Mouse (Mus musculus) urinary bladder, adult 2 months (tissue): ENCODE data around the gene Deaf1. TPM values are rescaled to one million over a fixed set of nuclear protein-coding genes. Genes with fewer than 3 reads are reported as not detected.
A peak's percentile ranks its signal among the peaks of the same experiment; 100 is the strongest.

Source experiments
- DNase-seq: peaks from one replicate; pipeline ENCODE4 v3.0.0; 2022; ENCODE audit warnings: low spot score
- polyA plus RNA-seq: library from polyadenylated mRNA; depleted of rRNA; stranded (reverse); fragments of >200 nt; gene quantifications from 2 replicates; pipeline ENCODE4 v1.2.3, GENCODE M21; 2012

The Deaf1 gene
- polyA plus RNA-seq, 1 experiment: 14.6 TPM

DNA sequence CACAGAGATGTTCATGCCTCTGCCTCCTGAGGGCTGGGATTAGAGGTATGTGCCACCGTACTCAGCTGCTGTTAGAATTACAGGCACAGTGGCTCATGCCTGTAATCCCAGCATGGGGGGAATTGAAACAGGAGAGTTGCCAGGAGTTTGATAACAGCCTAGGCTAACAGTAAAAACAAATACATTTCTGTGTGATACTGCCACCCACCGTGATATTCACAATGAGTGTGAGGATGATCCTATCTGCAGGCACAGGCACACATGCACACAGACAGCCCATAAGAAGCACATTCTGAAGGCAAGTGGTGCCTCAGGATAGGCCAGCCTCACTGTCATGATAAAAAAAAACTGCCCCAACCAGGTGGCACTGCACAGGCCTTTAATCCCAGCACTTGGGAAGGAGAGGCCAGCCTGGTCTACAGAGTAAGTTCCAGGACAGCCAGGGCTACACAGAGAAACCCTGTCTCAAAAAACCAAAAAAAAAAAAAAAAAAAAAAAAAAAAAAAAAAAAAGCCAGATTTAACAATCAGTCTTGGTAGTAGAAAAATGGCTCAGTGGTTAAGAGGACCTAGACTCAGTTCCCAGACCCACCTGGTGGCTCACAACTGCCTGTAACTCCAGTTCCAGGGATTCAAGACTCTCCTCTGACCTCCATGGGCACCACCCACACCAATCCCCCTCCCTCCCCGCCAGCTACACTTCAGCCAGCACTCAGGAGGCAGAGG, 29.4 kb downstream of the Deaf1 start:
- no peak for DNase-seq

DNA sequence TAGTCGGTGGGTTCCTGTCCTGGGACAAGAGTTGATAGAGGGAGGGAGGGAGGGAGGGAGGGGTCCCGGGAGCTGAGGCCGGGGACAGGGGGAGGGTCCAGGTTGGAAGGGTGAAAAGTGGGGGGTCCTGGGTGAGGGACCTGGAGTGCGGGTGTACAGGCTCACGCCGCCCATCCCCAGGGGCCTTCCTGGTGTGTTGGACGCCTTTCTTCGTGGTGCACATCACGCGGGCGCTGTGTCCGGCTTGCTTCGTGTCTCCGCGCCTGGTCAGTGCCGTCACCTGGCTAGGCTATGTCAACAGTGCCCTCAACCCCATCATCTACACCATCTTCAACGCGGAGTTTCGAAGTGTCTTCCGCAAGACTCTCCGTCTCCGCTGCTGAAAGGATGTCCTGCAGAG, 33.0 kb downstream of the Deaf1 start:
- DNase-seq: peak; percentile 16

DNA sequence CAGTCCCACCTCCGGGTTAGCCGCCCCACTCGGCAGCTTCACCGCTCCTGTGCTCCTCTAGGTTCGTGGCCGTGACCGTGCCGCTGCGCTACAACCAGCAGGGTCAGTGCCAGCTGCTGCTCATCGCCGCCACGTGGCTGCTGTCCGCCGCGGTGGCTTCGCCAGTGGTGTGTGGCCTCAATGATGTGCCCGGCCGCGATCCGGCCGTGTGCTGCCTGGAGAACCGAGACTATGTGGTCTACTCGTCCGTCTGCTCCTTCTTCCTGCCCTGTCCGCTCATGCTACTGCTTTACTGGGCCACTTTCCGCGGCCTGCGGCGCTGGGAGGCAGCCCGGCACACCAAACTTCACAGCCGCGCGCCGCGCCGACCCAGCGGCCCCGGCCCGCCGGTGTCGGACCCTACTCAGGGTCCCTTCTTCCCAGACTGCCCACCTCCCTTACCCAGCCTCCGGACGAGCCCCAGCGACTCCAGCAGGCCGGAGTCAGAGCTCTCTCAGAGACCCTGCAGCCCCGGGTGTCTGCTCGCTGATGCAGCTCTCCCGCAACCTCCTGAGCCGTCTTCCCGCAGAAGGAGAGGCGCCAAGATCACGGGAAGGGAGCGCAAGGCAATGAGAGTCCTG, 33.5 kb downstream of the Deaf1 start:
- DNase-seq: peak; percentile 26

DNA sequence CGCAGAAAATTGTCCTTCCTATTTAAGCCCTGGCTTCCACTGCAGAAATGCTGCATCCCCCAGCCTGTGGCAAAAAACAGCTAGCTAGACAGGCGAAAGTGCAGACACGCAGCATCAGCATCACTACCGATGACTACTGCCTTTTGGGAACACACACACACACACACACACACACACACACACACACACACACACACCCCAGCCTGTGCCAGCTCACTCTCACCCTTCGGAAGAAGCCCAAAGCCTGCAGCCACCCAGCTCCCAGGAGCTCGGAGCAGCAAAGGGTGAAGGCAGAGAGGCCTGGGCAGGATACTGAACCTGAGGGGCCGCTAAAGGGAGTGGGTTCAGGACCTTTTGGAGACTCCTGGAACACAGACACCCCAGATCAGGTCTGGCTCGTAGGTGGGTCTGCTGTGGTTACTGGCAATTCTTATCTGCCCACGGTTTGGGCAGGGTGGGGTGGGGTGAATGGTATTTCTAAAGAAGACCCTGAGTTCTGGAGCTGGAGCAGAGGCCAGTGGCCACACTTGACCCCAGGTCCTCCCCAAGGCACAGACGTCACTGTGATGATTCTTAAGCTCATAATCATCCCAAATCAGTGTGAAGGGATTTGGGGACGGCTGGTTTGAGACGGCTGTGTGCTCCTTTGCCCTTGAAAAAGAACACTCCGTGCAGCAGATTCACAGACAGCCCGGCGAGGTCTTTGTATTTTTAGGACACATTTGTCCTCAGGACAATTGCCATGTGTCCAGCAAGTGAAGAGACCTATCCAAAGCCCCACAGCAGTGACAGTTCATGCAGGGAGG, 34.7 kb downstream of the Deaf1 start:
- no peak for DNase-seq

DNA sequence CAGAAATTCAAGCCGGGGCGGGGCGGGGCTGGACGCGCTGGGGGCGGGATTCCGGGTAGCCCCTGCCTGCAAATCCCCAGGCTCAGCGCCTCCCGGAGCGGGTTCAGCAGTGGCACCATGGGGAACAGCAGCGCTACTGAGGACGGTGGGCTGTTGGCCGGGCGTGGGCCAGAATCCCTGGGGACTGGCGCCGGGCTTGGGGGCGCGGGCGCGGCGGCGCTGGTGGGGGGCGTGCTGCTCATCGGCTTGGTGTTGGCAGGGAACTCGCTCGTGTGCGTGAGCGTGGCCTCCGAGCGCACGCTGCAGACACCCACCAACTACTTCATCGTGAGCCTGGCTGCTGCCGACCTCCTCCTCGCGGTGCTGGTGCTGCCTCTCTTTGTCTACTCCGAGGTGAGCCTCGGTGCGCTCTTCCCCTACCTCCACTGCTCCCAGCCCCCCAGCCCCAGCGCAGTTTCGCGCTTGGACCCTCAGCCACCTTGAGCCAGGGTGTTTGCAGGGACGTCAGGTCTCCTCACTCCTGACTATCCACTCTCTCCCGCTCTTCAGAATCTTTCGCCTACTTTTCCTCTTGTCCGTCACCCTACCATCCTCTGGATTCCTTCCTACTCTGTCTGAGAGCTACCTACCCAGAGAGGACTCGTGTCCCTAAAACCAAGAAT, 35.4 kb downstream of the Deaf1 start, which contains the start of gene Drd4:
Drd4 (plus strand) TSS at position 86 of the 662 bp plus-strand sequence.
- no peak for DNase-seq

DNA sequence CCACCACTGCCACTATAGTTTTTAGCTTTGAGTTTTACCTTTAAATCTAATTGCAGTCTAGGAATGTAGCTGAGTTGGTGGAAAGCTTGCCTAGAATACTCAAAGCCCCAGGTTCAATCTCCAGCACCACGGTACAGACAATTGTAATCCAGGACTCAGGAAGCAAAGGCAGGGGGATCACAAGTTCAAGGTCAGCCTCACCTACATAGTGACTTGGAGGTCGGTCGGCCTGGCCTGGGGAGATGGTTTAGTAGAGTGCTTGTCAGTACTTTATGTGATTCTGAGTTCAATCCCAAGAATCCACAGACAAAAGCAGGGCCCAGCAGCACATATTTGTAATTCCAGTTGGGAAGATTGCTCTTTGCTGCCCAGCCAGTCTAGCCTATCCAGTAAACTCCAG, 39.4 kb downstream of the Deaf1 start:
- DNase-seq: no peak

DNA sequence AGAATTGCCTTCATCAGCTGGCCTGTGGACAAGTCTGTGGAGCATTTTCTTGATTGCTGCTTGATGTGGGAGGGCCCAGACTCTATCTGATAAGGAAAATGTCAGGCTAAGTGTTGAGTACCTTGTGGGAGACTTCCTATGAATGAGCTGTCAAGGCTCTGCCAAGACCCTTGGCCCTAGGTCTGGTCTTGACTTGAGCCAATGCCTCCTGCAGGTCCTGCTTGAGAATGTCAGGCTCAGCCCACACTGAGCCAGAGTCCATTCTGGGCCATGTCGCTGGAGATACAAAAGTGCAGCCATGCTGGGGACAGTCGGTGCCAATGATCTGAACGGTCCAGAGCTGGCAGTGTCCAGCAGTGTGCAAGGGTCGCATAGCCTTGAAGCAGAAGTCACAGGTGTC, 44.7 kb downstream of the Deaf1 start:
- no peak for DNase-seq

DNA sequence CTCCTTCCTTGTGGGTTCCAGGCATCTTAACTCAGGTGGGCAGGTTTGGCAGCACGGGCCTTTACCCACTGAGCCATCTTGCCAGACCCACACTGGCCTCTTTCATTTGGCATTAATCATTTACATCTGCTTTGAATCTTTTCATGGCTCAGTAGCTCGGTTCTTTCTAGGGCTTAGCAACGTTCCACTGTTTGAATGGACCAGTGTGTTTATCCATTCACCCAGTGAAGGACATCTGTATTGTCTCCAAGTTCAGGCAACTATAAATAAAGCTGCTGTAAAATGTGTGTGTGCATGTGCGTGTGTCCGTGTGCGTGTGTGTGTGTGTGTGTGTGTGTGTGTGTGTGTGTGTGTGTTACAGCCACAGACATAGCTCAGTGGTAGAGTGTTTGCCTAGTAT, 46.0 kb downstream of the Deaf1 start:
- DNase-seq: no peak

DNA sequence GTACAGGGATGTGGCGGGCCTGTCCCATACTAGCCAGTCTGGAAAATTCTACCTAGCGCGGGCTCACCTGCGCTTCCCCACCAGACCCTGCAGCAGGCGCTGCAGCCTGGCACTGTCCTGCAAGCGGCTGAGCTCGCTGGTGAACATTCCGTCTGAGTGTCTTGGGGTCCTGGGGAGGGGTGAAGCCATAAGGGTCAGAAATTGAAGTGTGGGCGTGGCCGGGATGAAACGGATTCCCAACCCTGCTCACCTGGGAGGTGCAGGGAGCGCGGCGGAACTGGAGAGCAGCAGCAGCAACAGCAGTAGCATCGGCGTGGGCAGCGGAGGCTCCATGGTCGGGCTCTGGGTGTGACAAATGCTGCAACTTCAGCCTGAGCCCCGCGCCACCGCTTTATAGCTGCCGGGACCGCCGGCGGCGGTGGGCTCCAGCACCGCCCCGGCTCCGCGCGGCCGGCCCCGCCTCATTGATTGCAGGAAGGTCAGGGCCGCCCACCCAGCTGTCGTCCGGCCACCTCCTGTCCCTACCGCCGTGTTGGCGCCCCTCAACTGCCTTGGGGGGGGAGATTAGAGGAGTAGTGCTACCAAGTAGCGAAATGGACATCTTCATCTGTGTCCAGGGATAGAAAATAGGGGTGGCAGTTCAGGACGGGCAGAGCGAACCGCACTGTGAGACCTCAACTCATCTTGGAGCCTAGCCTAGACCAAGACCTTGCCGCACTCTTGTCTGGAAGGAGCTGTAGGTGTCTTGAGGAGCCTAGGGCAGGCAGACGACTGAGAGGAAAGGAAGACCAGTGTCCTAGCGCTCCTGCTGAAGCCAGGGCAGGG, 48.5 kb downstream of the Deaf1 start, which contains the start of gene Sct:
Sct (minus strand) TSS at position 368 of the 825 bp plus-strand sequence.
- no peak for DNase-seq

DNA sequence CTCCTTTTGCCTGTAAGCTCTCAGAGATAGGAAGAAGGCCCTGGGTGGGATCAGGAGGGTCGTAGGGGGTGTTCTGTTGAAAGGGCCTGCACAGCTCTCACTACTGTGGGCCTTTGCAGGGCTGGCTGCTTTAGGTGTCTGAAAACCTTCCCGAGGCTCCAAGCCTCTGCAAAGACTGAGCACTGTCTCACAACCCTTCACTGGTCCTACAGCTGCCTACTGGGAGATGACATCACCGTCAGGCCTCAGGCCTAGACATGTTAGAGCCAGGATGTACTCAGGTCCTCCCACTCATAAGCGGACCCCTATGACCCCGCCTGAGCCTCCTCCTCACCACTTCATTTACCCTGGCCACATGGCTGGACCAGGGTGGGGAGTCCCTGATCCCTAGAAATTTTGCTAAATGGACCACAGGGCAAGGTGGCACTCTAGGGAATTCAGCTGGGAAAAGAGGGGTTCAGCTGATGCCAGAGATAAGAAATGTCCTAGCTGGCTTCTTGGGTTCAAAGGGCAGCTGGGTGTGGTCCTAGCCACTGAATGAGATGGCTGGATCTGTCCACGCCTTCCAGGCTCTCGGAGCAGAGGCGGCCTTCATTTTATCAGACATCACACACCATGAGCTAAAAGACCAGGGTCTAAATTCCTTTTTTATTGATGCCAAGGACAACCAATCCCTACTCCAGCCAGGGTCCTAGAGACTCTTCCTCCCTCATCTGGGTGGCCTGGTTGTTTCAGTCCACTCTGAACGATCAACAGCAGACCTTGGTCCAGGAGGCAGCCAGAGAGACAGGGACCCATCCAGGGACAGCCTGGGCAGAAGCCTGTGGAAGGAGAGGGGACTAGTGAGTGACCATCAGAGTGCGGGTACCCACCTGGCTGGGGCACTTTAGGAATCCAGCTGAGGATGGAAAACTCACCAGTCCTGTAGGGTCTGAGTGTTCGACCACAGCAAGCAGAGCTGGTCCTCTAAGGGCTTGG, 49.5 kb downstream of the Deaf1 start:
- no peak for DNase-seq

DNA sequence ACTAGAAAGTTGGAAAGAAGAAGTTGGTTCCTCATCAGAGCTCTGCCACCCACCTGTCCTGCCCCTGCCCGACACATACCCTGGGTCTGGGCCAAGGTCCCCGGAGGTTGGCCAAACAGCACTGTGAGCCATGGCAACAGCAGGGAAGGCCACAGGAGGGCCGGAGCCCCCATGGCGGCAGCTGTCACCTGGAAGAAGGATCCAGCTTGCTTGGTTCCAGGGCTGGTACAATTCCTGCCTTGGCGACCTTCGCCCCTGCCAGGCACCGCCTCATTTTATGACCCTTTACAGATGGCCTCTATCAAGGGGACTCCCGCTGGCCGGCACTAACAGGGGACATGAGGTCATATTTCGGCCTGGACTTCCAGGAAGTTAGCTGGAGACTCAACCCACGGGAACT, 50.9 kb downstream of the Deaf1 start, which contains the start of gene Cdhr5:
Cdhr5 (minus strand) TSS at position 241 of the 400 bp plus-strand sequence.
- DNase-seq: no peak

DNA sequence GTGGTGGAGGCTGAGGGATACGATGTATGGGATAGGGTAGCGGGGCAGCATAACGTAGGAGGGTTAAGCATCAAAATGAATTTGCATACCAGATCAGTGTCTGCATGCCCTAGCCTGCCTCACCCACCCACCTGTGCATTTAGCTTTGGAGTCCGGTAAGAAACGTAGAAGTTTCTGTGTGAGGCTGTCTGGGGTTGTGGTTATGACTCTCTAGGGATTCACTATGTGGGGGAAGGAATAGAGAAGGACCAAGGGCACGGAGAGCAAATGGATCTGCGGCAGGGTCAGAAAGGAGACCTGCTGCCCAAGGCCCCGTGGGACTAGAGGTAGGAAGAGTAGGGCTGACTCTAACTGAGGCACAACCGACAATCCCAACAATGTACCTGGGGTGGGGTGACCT, 52.1 kb downstream of the Deaf1 start:
- no peak for DNase-seq

DNA sequence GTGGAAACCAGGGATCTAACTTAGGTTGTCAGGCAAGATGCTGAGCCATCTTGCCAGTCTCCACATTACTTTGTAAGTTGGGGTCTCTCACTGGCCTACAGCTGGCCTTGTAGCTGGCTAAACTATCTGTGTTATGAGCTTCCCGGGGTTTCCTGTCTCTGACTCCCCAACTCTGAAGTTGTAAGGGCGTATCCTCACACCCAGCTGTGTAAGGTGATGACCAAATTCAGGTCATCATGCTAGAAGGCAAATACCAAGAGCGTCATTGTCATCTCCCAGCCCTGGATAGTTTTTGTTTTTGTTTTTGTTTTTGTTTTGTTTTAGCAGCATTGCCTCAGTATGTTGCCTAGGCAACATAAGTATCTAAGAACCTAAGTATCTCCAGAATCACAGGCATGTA, 56.9 kb downstream of the Deaf1 start:
- DNase-seq: no peak

DNA sequence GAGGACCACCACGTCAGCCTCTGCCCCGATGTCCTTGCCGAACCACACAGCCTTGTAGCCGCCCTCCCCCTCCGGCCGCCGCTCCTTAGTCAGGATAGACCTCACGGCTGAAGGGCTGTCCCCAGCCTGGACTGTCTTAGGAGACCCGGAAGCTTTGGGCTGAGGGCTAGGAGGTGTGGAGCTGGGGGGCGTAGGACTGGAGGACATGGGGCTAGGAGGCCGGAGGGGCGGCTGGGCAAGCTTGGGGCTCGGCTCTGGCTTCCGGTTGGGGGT, 58.3 kb downstream of the Deaf1 start:
- DNase-seq: no peak

DNA sequence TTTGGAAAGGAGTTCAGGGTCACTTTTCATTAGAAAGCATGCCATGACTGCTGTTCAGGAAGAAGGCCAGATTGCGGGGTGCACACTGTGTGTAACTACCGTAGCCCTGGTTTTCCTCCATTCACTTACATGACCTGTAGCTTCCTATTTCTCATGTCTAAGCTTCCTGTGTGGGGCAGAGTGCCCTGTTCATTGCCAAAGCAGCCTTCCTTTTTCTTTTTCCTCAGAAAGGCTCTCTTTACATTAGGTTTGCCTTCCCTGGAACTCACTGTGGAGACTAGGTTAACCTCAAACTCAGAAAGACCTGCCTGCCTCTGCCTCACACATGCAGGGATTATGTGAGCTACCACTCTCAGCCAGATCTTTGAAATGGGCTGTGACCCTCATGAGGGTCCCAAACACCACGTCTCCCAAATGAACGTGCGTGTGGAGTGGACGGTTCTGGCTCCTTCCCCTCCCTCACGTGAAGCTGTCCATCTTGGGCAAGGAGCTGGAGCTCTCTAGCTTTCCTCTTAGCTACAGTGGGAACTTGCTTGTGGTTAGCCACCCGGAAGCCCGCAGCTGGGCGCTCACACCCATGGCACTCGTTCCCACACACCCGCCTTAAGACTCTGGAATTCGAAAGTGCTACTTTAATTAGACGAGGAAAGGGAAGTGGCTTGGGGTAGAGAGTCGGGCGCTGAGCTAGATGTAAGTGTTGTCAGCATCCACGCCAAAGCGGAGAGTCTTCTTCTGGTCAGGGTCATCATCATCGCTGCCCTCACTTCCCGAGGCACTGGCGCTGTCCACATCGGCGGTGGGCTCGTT, 58.8 kb downstream of the Deaf1 start:
- DNase-seq: no peak

DNA sequence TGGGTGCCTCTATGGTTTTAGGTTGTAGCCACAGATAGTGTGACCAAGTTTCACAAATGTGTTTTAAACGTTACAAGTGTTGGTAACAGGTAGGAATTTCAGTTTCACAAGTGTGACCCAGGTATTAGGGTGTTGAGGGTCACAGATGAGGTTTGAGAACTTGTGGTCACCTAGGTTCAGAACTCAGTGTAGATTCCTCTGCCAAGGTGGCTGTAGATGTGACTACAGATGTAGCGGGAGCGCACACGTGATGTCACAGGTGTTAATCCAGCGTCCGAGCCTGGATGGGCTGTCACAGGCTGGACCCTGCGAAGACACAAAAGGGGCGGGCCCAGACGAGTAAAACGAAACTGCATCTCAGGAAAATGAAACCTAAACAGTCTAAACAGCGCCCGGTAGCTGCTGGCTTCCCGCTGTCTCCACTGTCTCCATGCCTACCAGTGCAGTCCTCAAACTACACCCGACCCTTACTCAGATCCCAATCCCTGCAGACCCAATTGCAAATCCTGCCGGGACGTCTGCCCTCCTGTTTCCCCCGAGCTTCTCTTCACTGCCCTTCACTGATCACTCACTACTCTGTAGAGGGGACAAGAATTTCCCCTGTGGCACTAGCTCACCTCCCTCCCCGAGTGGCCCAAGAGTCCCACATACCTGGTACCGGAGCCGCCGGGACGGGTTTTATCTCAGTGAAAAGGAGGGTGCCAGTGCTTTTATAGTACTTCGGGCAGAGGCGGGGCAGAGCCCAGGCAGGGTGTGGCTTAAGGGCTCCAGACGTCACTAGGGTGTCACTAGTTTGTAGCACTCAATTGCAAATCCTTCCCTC, 61.5 kb downstream of the Deaf1 start, which contains the start of gene Irf7:
Irf7 (minus strand) TSS at position 743 of the 823 bp plus-strand sequence.
- DNase-seq: peak; percentile 51

DNA sequence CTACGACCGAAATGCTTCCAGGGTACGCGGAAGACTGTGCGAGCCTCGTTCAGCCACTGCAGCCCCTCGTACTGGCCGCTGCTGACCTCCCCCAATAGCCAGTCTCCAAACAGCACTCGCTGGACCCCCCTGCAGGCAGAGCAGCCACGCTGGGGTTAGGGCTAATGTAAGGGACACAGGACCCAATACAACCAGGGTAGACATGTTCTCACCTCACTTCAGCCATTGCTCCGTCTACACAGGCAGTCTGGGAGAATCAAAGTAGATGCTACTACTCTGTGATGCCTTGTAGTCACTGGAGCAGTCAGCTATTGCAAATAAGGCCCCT, 62.1 kb downstream of the Deaf1 start:
- no peak for DNase-seq

DNA sequence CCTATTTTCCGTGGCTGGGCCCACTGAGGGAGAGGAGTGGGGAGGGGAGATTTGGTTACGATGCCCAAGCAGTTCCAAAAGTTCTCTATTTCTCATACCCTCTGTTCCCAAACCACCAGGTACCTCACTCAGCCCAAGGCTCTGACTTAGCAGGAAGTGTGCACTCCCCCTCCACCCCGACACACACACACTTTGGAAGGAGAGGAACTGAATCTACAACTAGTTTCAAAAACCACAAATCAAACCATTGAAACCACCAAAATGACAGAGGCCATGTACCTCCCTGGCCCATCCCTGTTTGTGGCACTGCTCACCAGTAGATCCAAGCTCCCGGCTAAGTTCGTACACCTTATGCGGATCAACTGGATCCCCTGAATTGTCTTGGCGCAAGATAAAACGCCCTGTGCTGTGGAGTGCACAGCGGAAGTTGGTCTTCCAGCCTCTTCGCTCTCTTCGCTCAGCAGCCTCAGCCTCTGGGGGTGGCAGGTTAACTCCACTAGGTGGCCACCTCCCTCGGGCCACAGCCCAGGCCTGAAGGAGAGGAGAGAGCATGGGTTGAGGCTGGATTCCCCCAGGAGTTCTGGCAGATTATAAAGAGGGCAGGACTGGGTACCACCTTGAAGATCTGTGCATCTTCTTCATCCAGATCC, 62.6 kb downstream of the Deaf1 start:
- DNase-seq: no peak
